Mouse (Mus musculus): ENCODE measurements around the gene March4. TPM values are rescaled to one million over a fixed set of nuclear protein-coding genes. Genes with fewer than 3 reads are reported as not detected.

March4 gene
- total RNA-seq, 1 experiment: not detected

DNA sequence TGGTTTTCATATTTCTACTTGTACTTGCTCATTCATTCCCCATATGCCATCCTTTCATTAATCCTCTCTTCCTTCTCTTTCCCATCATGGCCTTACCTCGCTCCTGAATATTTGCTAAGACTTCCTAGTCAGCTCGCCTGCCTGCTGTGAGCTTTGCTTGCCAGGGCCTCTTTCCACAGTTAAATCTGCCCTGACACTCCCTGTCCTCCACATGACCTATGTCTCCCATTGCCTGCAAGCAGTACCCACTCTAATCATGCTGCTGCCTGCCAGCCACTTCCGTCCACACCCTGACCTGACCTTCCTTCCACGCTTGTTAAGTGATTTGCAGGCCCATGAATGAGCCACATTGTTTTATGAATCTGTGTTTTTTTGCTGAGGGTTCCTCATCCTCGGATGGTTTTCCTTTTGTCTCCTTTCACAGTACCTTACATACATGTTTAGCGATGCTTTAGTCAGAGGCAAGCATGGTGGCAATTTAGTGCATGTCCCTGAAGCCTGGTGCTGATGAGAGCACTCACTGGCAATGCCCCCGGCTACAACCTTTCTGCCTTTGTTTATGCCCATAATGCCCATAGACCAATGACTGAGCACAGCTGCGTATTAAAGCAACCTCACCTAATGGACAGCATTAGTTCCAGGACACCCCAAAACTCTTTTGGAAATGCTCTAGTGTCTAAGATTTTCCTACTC lies 122.0 kb downstream of the March4 start:
- TF ChIP-seq ZC3H11A (IDR thresholded peaks at IDR 0.05; ENCODE audit: borderline replicate concordance, low read depth, low read length) (no peak), HCFC1 (IDR thresholded peaks at IDR 0.05; ENCODE audit: borderline replicate concordance, insufficient read depth, low read length) (no peak), ZNF384 (IDR thresholded peaks at IDR 0.05; ENCODE audit: low read depth, low read length) (no peak), CHD2 (IDR thresholded peaks at IDR 0.05; ENCODE audit: low read depth, low read length) (no peak), MAFK (IDR thresholded peaks at IDR 0.05; ENCODE audit: insufficient read depth, low read depth, low read length) (no peak)
- Histone ChIP-seq H3K36me3 (ENCODE audit: control insufficient read depth, insufficient read depth, low read length, poor library complexity, severe bottlenecking) (no peaks in the 10 kb centered on the region), H3K9me3 (ENCODE audit: control insufficient read depth, insufficient read depth, low read depth, low read length) (no peaks in the 10 kb centered on the region), H3K27ac (ENCODE audit: insufficient read depth, low read depth, low read length, poor library complexity, severe bottlenecking) (peak overlapping the region; percentile 12; the same call in 1 of the 2 replicates), H3K4me1 (ENCODE audit: control insufficient read depth in 2 of 2, insufficient read depth in 2 of 2, low read length in 2 of 2, poor library complexity in 1 of 2) (no peaks in the 10 kb centered on the region), H3K9ac (ENCODE audit: insufficient read depth, low read depth, low read length, poor library complexity, severe bottlenecking) (no peak overlapping the region), H3K4me3 (ENCODE audit: insufficient read depth in 1 of 2, low read depth in 1 of 2, low read length in 2 of 2, poor library complexity in 1 of 2, severe bottlenecking in 1 of 2) (no peak overlapping the region)
- DNase-seq (ENCODE audit: low read depth, low spot score): no peak
- in situ Hi-C loops (cut with MboI; ENCODE audit: low sequenced_read_pairs in 2 of 2, unreplicated experiment in 2 of 2): no loop called here

DNA sequence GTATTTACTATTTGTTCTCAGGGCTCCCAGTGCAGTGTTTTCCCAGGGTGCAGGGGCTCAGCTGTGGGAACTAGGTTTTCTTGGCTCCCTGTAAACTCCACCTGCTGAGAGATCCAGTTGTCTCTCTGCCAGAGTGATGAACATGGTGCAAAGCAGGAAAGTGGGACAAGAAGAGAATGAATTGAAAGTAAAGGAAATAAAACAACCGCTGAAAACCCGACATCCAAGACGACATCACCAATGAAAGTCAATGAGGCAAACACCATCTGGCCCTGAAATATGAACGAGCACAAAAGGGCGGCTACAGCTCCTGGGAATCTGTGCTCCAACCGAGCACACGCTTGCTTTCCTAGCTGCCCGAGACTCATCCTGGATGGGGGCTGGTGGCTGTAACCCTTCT lies 122.6 kb downstream of the March4 start:
- Histone ChIP-seq H3K27ac (ENCODE audit: insufficient read depth, low read depth, low read length, poor library complexity, severe bottlenecking) (no peak overlapping the region), H3K4me1 (ENCODE audit: control insufficient read depth in 2 of 2, insufficient read depth in 2 of 2, low read length in 2 of 2, poor library complexity in 1 of 2) (no peaks in the 10 kb centered on the region), H3K9ac (ENCODE audit: insufficient read depth, low read depth, low read length, poor library complexity, severe bottlenecking) (no peak overlapping the region), H3K4me3 (ENCODE audit: insufficient read depth in 1 of 2, low read depth in 1 of 2, low read length in 2 of 2, poor library complexity in 1 of 2, severe bottlenecking in 1 of 2) (no peak overlapping the region), H3K36me3 (ENCODE audit: control insufficient read depth, insufficient read depth, low read length, poor library complexity, severe bottlenecking) (no peaks in the 10 kb centered on the region), H3K9me3 (ENCODE audit: control insufficient read depth, insufficient read depth, low read depth, low read length) (no peaks in the 10 kb centered on the region)
- no peak for TF ChIP-seq CHD2 (IDR thresholded peaks at IDR 0.05; ENCODE audit: low read depth, low read length)
- TF ChIP-seq HCFC1 (IDR thresholded peaks at IDR 0.05; ENCODE audit: borderline replicate concordance, insufficient read depth, low read length): no peak
- no peak for TF ChIP-seq ZC3H11A (IDR thresholded peaks at IDR 0.05; ENCODE audit: borderline replicate concordance, low read depth, low read length)
- no peak for TF ChIP-seq MAFK (IDR thresholded peaks at IDR 0.05; ENCODE audit: insufficient read depth, low read depth, low read length)
- TF ChIP-seq ZNF384 (IDR thresholded peaks at IDR 0.05; ENCODE audit: low read depth, low read length): no peak
- DNase-seq (ENCODE audit: low read depth, low spot score): no peak
- in situ Hi-C loops (cut with MboI; ENCODE audit: low sequenced_read_pairs in 2 of 2, unreplicated experiment in 2 of 2): no loop called here

DNA sequence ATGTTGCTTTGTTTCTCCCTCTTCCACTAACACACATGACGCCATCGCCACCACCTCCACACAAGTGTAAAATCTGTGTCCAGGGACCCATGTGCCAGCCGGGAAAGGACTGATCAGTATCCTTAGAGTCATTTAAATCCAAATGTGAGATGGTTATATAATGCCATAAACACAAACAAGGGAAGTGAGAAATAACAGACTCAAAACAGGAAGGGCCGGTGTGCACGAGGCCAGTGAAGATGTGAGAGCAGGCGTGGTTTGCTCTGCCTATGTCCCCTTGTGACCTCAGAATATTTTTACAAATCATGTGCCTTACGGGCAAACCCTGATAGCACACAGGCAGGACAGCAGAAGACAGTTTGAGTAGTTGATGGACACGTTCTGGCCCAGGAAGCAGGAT lies 123.5 kb downstream of the March4 start:
- H3K9me3 ChIP-seq (ENCODE audit: control insufficient read depth, insufficient read depth, low read depth, low read length): no peaks in the 10 kb centered on the region
- no peaks in the 10 kb centered on the region for H3K4me1 ChIP-seq (ENCODE audit: control insufficient read depth in 2 of 2, insufficient read depth in 2 of 2, low read length in 2 of 2, poor library complexity in 1 of 2)
- H3K36me3 ChIP-seq (ENCODE audit: control insufficient read depth, insufficient read depth, low read length, poor library complexity, severe bottlenecking): no peaks in the 10 kb centered on the region
- no peak for DNase-seq (ENCODE audit: low read depth, low spot score)
- H3K9ac ChIP-seq (ENCODE audit: insufficient read depth, low read depth, low read length, poor library complexity, severe bottlenecking): no peak overlapping the region
- H3K27ac ChIP-seq (ENCODE audit: insufficient read depth, low read depth, low read length, poor library complexity, severe bottlenecking): no peak overlapping the region
- in situ Hi-C loops (cut with MboI; ENCODE audit: low sequenced_read_pairs in 2 of 2, unreplicated experiment in 2 of 2): no loop called here
- H3K4me3 ChIP-seq (ENCODE audit: insufficient read depth in 1 of 2, low read depth in 1 of 2, low read length in 2 of 2, poor library complexity in 1 of 2, severe bottlenecking in 1 of 2): no peak overlapping the region
- TF ChIP-seq HCFC1 (IDR thresholded peaks at IDR 0.05; ENCODE audit: borderline replicate concordance, insufficient read depth, low read length): no peak
- TF ChIP-seq ZC3H11A (IDR thresholded peaks at IDR 0.05; ENCODE audit: borderline replicate concordance, low read depth, low read length): no peak
- no peak for TF ChIP-seq CHD2 (IDR thresholded peaks at IDR 0.05; ENCODE audit: low read depth, low read length)
- TF ChIP-seq MAFK (IDR thresholded peaks at IDR 0.05; ENCODE audit: insufficient read depth, low read depth, low read length): no peak
- no peak for TF ChIP-seq ZNF384 (IDR thresholded peaks at IDR 0.05; ENCODE audit: low read depth, low read length)

DNA sequence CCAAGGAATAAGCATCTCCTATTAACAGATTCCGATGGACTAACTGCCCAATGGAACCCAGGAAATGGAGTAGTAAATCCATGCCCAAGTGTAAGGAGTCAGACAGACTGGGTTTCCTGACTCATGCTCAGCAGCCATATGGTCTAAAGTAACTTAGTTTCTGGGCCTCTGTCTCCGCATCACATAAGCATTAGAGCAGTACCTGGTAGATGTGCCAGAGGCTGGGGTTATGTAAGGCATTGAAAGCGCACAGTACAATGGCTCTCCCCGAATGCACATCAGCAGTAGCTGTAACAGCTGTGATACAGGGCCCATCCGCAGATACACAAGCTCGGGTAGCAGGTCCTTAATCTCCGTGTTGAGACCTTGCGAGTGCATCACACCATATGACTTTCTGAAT lies 125.6 kb downstream of the March4 start:
- H3K9ac ChIP-seq (ENCODE audit: insufficient read depth, low read depth, low read length, poor library complexity, severe bottlenecking): no peak overlapping the region
- in situ Hi-C loops (cut with MboI; ENCODE audit: low sequenced_read_pairs in 2 of 2, unreplicated experiment in 2 of 2): no loop called here
- DNase-seq (ENCODE audit: low read depth, low spot score): no peak
- H3K4me1 ChIP-seq (ENCODE audit: control insufficient read depth in 2 of 2, insufficient read depth in 2 of 2, low read length in 2 of 2, poor library complexity in 1 of 2): no peaks in the 10 kb centered on the region
- TF ChIP-seq MAFK (IDR thresholded peaks at IDR 0.05; ENCODE audit: insufficient read depth, low read depth, low read length): no peak
- no peak for TF ChIP-seq HCFC1 (IDR thresholded peaks at IDR 0.05; ENCODE audit: borderline replicate concordance, insufficient read depth, low read length)
- no peak for TF ChIP-seq ZC3H11A (IDR thresholded peaks at IDR 0.05; ENCODE audit: borderline replicate concordance, low read depth, low read length)
- TF ChIP-seq CHD2 (IDR thresholded peaks at IDR 0.05; ENCODE audit: low read depth, low read length): no peak
- TF ChIP-seq ZNF384 (IDR thresholded peaks at IDR 0.05; ENCODE audit: low read depth, low read length): no peak
- H3K36me3 ChIP-seq (ENCODE audit: control insufficient read depth, insufficient read depth, low read length, poor library complexity, severe bottlenecking): no peaks in the 10 kb centered on the region
- H3K9me3 ChIP-seq (ENCODE audit: control insufficient read depth, insufficient read depth, low read depth, low read length): no peaks in the 10 kb centered on the region
- H3K4me3 ChIP-seq (ENCODE audit: insufficient read depth in 1 of 2, low read depth in 1 of 2, low read length in 2 of 2, poor library complexity in 1 of 2, severe bottlenecking in 1 of 2): no peak overlapping the region
- no peak overlapping the region for H3K27ac ChIP-seq (ENCODE audit: insufficient read depth, low read depth, low read length, poor library complexity, severe bottlenecking)
